Mouse (Mus musculus) thymus, adult 18-20 months (tissue): Measurements from ENCODE around the gene Trim67.

Source experiments
- DNase-seq, 2 experiments: peaks; one replicate each; pipeline ENCODE4 v3.0.0; 2022; ENCODE audit warnings: mixed read lengths in 2 of 2

Trim67 gene

GRCm38 (mm10) chr8:124795781-124796488 is 3.0 kb downstream of the Trim67 start:
- DNase-seq = no peak

- DNase-seq = no peak
Observed at GRCm38 (mm10) chr8:124800542-124800941, 7.7 kb downstream of the Trim67 start.

GRCm38 (mm10) chr8:124803824-124804702 is 11.2 kb downstream of the Trim67 start:
- DNase-seq = no peak

- no peak for DNase-seq
Observed at GRCm38 (mm10) chr8:124805990-124806389, 13.1 kb downstream of the Trim67 start.

- no peak for DNase-seq
Observed at GRCm38 (mm10) chr8:124809419-124809818, 16.5 kb downstream of the Trim67 start.

- DNase-seq = no peak
Observed at GRCm38 (mm10) chr8:124810056-124810610, 17.2 kb downstream of the Trim67 start.

- no peak for DNase-seq
Observed at GRCm38 (mm10) chr8:124810689-124811394, 17.9 kb downstream of the Trim67 start.

- no peak for DNase-seq
Observed at GRCm38 (mm10) chr8:124813326-124813725, 20.4 kb downstream of the Trim67 start.

- DNase-seq = no peak
Observed at GRCm38 (mm10) chr8:124815870-124816269, 23.0 kb downstream of the Trim67 start.

GRCm38 (mm10) chr8:124816866-124817265 is 24.0 kb downstream of the Trim67 start:
- no peak for DNase-seq

- no peak for DNase-seq
Observed at GRCm38 (mm10) chr8:124817361-124817760, 24.5 kb downstream of the Trim67 start.

- DNase-seq = no peak
Observed at GRCm38 (mm10) chr8:124819612-124820115, 26.8 kb downstream of the Trim67 start.

GRCm38 (mm10) chr8:124820125-124820524 is 27.2 kb downstream of the Trim67 start:
- no peak for DNase-seq

- DNase-seq = no peak
Observed at GRCm38 (mm10) chr8:124823497-124823896, 30.6 kb downstream of the Trim67 start.

GRCm38 (mm10) chr8:124826658-124827057 is 33.8 kb downstream of the Trim67 start:
- no peak for DNase-seq

- DNase-seq = no peak
Observed at GRCm38 (mm10) chr8:124827387-124827786, 34.5 kb downstream of the Trim67 start.

GRCm38 (mm10) chr8:124828561-124829240 is 35.8 kb downstream of the Trim67 start:
- no peak for DNase-seq

- DNase-seq = no peak
Observed at GRCm38 (mm10) chr8:124830050-124830449, 37.2 kb downstream of the Trim67 start.

- no peak for DNase-seq
Observed at GRCm38 (mm10) chr8:124831531-124831930, 38.6 kb downstream of the Trim67 start.

GRCm38 (mm10) chr8:124831941-124832340 is 39.0 kb downstream of the Trim67 start:
- no peak for DNase-seq

- no peak for DNase-seq
Observed at GRCm38 (mm10) chr8:124833430-124834205, 40.7 kb downstream of the Trim67 start.
